Mouse (Mus musculus): Measurements from ENCODE around the gene Tmem260.

The Tmem260 gene

GRCm38 (mm10) chr14:48481591-48481990 lies 35.7 kb downstream of the Tmem260 start:
- DNase-seq (ENCODE audit: low spot score): no peak

GRCm38 (mm10) chr14:48482762-48483161 lies 36.8 kb downstream of the Tmem260 start:
- no peak for DNase-seq (ENCODE audit: low spot score)

- no peak for DNase-seq (ENCODE audit: low spot score)
Observed at GRCm38 (mm10) chr14:48493896-48494295, 48.0 kb downstream of the Tmem260 start.

GRCm38 (mm10) chr14:48502573-48502972 lies 56.6 kb downstream of the Tmem260 start:
- no peak for DNase-seq (ENCODE audit: low spot score)

GRCm38 (mm10) chr14:48503691-48504565 lies 58.0 kb downstream of the Tmem260 start:
- DNase-seq (ENCODE audit: low spot score): no peak

- DNase-seq (ENCODE audit: low spot score): no peak
Observed at GRCm38 (mm10) chr14:48504566-48504950, 58.6 kb downstream of the Tmem260 start.

- DNase-seq (ENCODE audit: low spot score): no peak
Observed at GRCm38 (mm10) chr14:48505606-48506005, 59.7 kb downstream of the Tmem260 start.

GRCm38 (mm10) chr14:48507376-48507775 lies 61.5 kb downstream of the Tmem260 start:
- DNase-seq (ENCODE audit: low spot score): no peak

GRCm38 (mm10) chr14:48509131-48509530 lies 63.2 kb downstream of the Tmem260 start:
- no peak for DNase-seq (ENCODE audit: low spot score)

GRCm38 (mm10) chr14:48513098-48513823 lies 67.3 kb downstream of the Tmem260 start:
- DNase-seq (ENCODE audit: low spot score): no peak

GRCm38 (mm10) chr14:48513824-48514493 lies 68.0 kb downstream of the Tmem260 start:
- DNase-seq (ENCODE audit: low spot score): no peak

- no peak for DNase-seq (ENCODE audit: low spot score)
Observed at GRCm38 (mm10) chr14:48514620-48515019, 68.7 kb downstream of the Tmem260 start.

GRCm38 (mm10) chr14:48515538-48515937 lies 69.6 kb downstream of the Tmem260 start:
- no peak for DNase-seq (ENCODE audit: low spot score)

- DNase-seq (ENCODE audit: low spot score): no peak
Observed at GRCm38 (mm10) chr14:48523361-48523760, 77.4 kb downstream of the Tmem260 start.

- no peak for DNase-seq (ENCODE audit: low spot score)
Observed at GRCm38 (mm10) chr14:48524135-48524534, 78.2 kb downstream of the Tmem260 start.

- DNase-seq (ENCODE audit: low spot score): no peak
Observed at GRCm38 (mm10) chr14:48525055-48525454, 79.1 kb downstream of the Tmem260 start.

- DNase-seq (ENCODE audit: low spot score): no peak
Observed at GRCm38 (mm10) chr14:48530629-48531028, 84.7 kb downstream of the Tmem260 start.

GRCm38 (mm10) chr14:48537795-48538766 lies 92.2 kb downstream of the Tmem260 start:
- no peak for DNase-seq (ENCODE audit: low spot score)

- no peak for DNase-seq (ENCODE audit: low spot score)
Observed at GRCm38 (mm10) chr14:48545166-48545565, 99.2 kb downstream of the Tmem260 start.

- no peak for DNase-seq (ENCODE audit: low spot score)
Observed at GRCm38 (mm10) chr14:48546009-48546408, 100.1 kb downstream of the Tmem260 start.

GRCm38 (mm10) chr14:48549703-48550102 lies 103.8 kb downstream of the Tmem260 start:
- no peak for DNase-seq (ENCODE audit: low spot score)
